Mouse (Mus musculus) heart, postnatal 25 days (tissue): ENCODE results near the gene Zdhhc5. TPM values are rescaled to one million over a fixed set of nuclear protein-coding genes. Genes with fewer than 3 reads are reported as not detected.

Experiments
- DNase-seq: peaks from one replicate; pipeline ENCODE4 v3.0.0; 2022; ENCODE audit warnings: low spot score
- intact Hi-C: fragments of 180-260 bp; cut with DNase I; formaldehyde crosslinking; loops from one replicate; pipeline ENCODE4 v1.15.1; 2025
- microRNA-seq: library from miRNA; unstranded; fragments of <30 nt; microRNA quantifications from one replicate; pipeline ENCODE4 v1.2.0, GENCODE M21; 2022
- total RNA-seq, 2 experiments: library from RNA; stranded (reverse); gene quantifications; 2 replicates each; pipeline ENCODE4 v1.2.3; 2021

Zdhhc5 gene
- total RNA-seq, 2 experiments from 2014 or later, result 61.4 to 62.1 TPM

DNA sequence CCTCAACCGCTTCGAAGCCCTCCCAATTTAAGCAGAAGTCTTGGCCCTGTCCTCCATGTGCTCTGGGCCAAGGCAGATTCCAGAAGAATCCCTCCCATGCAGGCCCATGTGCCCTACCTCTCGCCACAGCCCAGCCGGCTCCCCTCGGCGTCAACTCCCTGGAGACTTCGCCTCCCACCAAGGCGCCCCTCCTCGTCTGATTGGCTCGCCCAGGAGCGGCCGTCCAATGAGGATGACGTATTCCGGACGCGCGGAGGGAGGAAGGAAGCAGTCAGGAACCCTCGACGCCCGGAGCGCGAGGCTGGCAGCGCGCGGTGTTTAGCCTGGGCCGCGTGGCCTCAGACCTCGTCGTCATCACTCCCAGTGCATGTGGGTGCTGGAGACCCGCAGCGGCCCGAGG is 56.2 kb downstream of the Zdhhc5 start, which contains the start of gene Btbd18:
TSS of gene Btbd18 (plus strand) at position 274 of the 400 bp plus-strand sequence.
- intact Hi-C loops, result no loop called here
- no peak for DNase-seq

DNA sequence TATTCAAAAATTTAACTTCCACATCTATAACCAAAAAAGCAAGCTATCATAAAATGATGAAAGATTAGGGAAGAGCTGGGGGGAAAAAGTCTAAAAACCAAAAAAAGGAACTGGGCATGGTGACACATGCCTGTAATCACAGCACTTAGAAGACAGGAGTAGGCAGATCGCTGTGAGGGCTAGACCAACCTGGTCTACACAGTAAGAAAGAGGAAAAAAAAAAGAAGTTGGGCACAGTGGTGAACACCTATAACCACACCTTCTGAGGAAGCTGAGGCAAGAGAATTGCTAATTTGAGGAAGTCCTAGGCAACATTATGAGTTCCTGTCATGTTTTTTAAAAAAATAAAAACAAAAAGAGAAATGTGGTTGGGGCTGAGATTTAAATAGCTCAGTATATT is 59.1 kb downstream of the Zdhhc5 start:
- no peak for DNase-seq
- intact Hi-C loops, result no loop called here

DNA sequence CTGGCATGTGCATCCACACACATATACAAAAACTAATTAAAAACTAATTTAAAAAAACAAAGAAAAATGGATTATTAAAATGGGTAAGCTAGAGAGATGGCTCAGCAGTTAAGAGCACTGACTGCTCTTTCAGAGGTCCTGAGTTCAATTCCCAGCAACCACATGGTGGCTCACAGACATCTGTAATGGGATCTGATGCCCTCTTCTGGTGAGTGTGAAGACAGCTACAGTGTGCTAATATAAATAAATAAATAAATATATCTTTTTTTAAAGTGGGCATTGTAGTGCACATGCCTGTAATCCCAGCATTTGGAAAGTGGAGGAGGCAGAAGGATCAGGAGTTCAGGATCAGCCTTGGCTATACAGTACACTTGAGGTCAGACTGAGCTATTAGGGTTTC is 61.6 kb downstream of the Zdhhc5 start:
- intact Hi-C loops, result loop anchor here (2.0 kb wide), 2 partner anchors 19 to 35 kb away; no protein-coding TSS in a partner anchor
- no peak for DNase-seq

DNA sequence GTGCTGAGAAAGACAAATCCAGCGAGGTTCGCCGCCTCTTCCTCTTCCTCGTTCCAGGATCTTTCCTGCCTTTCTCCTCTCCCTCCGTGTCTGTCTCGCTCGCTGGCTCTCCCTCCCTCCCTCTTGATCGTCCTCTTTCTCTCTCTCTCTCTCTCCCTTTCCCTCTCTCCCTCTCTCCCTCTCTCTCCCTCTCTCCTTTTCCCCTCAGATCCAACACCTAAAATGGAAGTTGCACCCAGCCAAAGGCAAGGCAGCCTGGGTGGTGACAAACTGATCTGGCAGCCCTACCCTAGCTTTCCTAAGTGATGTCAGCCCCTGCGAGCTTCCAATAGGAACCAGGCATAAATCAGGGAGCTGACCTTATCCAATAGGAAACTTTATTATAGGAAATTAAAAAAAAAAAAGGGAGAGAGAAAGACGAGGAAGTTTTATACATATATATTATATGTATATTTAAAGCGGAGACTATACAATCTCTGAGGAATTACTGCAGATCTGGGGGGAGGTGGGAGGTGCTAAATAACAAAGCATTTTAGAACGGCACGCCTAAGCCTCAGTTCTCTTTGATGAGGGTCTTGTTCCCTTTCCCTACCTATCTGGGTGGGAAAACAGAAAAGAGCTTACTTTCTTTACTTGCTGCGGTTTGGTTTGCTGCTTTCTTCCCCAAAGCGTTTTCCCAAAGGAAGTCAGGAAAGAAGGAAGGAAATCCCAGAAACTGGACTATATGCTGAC is 64.3 kb downstream of the Zdhhc5 start, which contains the start of gene Ctnnd1:
TSS of gene Ctnnd1 (minus strand) at position 302 of the 732 bp plus-strand sequence.
- peak; percentile 83 for DNase-seq
- intact Hi-C loops, result no loop called here

DNA sequence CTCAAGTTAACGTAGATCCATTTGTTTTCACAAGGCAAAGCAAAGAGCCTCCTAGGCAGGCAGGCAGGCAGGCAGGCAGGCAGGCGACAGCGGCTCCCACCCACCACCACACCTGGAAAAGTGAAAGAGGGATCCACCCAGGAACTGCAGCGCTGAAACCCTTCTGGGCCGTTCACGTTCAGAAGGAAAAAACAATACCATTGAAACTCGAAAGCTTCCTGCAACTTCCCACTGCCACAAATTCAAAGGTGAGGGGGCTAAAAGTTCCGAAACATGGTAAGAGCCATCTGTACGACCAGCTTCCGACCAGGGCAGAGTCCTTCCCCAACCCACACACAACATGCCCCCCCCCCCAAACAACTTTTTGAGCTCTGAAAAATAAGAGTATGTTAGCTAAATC is 65.3 kb downstream of the Zdhhc5 start:
- intact Hi-C loops, result no loop called here
- DNase-seq, result no peak

DNA sequence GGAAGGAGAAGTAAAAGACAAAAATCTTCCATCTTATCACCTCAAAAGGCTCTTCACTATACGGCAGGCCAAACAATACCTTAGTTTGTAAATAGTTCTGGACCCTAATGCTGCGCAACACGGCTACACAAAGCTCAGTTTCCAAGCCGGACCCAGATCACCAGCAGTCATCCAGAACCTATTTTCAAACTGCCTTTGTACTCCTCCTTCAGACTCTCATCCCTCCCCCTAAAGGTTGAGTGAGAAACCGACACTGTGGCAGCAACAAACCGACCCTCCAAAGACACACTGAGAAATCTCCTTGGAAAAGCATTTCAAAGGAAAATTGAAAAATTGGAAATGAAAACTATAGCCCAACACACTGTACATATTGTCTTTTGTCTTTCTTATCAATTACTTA is 66.6 kb downstream of the Zdhhc5 start:
- intact Hi-C loops, result no loop called here
- no peak for DNase-seq

DNA sequence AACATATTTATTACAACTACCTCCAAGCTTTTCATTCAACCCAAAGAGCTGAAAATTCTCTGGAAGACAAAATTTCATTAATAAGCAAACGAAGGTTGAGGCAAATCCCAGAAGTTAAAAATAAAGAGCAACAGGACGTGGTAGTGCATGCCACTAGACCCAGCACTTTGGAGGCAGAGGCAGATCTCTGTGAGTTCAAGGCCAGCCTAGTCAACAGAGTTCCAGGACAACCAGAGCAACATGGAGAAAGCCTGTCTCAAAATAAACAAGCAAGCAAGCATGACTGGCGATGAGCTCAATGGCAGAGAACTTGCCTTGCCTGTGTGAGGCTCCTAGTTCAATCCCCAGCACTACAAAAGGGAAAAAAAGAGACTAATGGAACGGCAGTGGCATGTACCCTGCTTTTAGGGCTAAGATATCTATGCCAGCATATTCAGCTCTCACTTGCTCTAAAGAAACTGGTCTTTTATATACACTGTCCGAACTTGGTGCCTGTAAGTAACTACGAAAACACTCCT is 67.9 kb downstream of the Zdhhc5 start:
- intact Hi-C loops, result no loop called here
- no peak for DNase-seq

DNA sequence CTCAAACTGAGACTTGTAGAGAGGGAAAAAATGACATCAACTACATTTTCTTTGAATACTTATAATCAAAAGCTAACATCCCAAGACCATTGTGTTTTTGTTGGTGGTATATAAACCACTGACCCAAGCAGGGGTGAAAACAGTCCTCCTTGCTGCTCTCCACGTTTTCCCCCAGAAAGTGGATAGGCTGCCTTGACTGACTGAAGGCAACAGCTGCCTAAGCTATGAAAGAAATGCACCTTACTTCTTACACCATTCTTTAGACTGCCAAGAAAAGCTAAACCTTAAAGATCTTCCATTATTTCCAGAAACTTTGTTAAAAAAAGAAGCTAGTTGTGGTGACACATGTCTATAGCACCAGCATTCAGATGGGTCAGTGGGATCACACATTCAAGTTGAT is 68.8 kb downstream of the Zdhhc5 start:
- intact Hi-C loops, result no loop called here
- no peak for DNase-seq

DNA sequence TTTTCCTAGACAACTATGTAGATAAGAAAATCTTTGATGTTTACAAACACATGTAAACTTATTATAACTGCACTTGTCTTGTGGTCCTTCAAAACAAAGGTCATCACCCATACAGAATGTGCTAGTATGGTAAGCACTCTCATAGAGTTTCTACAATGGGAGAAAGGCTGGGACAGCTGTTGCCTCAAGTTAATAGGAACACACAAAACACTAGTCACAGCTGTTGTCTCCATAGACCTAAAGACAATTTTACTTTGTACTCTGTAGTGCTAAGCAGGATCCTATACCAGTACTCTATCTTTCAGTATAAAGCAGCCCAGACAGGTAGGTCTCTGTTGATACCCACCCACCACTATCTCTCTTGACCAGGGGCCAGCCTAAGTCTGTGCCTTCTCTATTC is 74.1 kb downstream of the Zdhhc5 start:
- DNase-seq, result no peak

DNA sequence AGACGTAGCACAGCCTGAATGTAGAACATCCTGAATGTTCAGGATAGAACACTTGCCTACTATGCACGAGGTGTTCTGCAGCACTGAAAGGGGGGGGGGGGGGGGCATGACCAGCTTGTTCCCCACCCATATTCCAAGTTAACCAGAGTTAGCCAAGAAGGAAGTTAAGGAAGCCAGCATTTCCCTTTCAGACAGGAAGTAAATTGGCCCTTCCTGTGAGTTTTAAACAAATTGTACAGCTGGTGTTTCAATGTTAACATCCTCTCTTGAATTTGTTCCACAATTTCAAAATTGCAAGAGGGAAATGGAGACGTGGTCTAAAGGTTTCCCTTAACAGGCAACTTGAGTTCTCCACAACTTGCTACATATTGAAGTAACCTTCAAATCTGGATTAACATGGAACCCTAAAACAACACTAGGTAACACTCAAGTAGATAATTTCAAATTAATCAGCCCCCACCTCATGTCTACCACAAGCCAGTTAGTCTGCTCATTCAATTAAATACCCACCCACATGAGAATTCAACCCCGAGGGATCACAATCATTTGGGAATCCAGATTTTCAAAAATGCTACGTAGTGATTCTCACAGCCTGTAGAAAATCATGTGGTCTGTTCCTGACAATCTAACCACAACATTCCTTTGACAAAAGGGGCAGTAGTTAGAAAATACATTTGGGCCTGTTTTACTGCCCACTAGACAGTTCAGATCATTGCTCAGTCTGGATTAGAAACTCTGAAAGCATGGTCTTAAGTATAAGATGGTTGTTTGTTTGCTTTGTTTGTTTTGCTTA is 76.4 kb downstream of the Zdhhc5 start:
- intact Hi-C loops, result no loop called here

More for the DNA sequence above, 74.1 kb downstream of the Zdhhc5 start:
- intact Hi-C loops, result no loop called here

More for the DNA sequence above, 76.4 kb downstream of the Zdhhc5 start:
- no peak for DNase-seq

Small RNA genes within 50 kb of the gene (microRNA-seq; reads per million reads assigned to microRNA genes)
- 3,999 reads per million, percentile 90 among the genes with 10 or more reads in this experiment for gene Mir130a

Other genes with a start within 250 kb of the Zdhhc5 start
- 10 to 100 TPM; 51.3 to 57.6 TPM for gene Tfpi, start 238.4 kb downstream of the Zdhhc5 start, total RNA-seq
- 10 to 100 TPM; 66.6 to 70.4 TPM for gene Ctnnd1, start 64.4 kb downstream of the Zdhhc5 start, total RNA-seq
- not detected for gene Btbd18, start 56.1 kb downstream of the Zdhhc5 start, total RNA-seq
- gene Selenoh, start 44.4 kb downstream of the Zdhhc5 start, total RNA-seq, result 10 to 100 TPM; 22.4 to 25.2 TPM
- gene Gm28635, start 37.1 kb downstream of the Zdhhc5 start, total RNA-seq, result 1 to 10 TPM; 5.4 to 5.8 TPM
- 10 to 100 TPM; 13.2 to 13.7 TPM for gene Med19, start 36.8 kb downstream of the Zdhhc5 start, total RNA-seq
- 100 to 1,000 TPM; 116 to 127 TPM for gene Tmx2, start 36.0 kb downstream of the Zdhhc5 start, total RNA-seq
- gene Clp1, start 12.2 kb upstream of the Zdhhc5 start, total RNA-seq, result 1 to 10 TPM; 4.9 TPM
- 1 to 10 TPM in 1 of 2 experiments, under 1 TPM in 1; 0.94 to 1.1 TPM for gene Ypel4, start 18.9 kb upstream of the Zdhhc5 start, total RNA-seq
- 1 to 10 TPM; 1.8 to 1.9 TPM for gene Gm19426, start 28.5 kb upstream of the Zdhhc5 start, total RNA-seq
- gene Serping1, start 60.3 kb upstream of the Zdhhc5 start, total RNA-seq, result 10 to 100 TPM; 68.8 to 75.7 TPM
- gene Ube2l6, start 83.6 kb upstream of the Zdhhc5 start, total RNA-seq, result 10 to 100 TPM; 30.6 to 70.6 TPM
- not detected for gene Smtnl1, start 107.5 kb upstream of the Zdhhc5 start, total RNA-seq
- 100 to 1,000 TPM in 1 of 2 experiments, 10 to 100 TPM in 1; 99.8 to 103 TPM for gene Timm10, start 111.8 kb upstream of the Zdhhc5 start, total RNA-seq
- gene Slc43a1, start 123.7 kb upstream of the Zdhhc5 start, total RNA-seq, result 1 to 10 TPM; 1.5 to 2.2 TPM
- gene Rtn4rl2, start 171.5 kb upstream of the Zdhhc5 start, total RNA-seq, result 1 to 10 TPM; 1.8 to 4.0 TPM
- gene Slc43a3, start 221.4 kb upstream of the Zdhhc5 start, total RNA-seq, result 10 to 100 TPM; 70.7 to 86.6 TPM